Mouse (Mus musculus): ENCODE measurements around the gene Rpl12. TPM values are rescaled to one million over a fixed set of nuclear protein-coding genes. Genes with fewer than 3 reads are reported as not detected.

The Rpl12 gene
- polyA plus RNA-seq, 1 experiment = 1,122 TPM

DNA sequence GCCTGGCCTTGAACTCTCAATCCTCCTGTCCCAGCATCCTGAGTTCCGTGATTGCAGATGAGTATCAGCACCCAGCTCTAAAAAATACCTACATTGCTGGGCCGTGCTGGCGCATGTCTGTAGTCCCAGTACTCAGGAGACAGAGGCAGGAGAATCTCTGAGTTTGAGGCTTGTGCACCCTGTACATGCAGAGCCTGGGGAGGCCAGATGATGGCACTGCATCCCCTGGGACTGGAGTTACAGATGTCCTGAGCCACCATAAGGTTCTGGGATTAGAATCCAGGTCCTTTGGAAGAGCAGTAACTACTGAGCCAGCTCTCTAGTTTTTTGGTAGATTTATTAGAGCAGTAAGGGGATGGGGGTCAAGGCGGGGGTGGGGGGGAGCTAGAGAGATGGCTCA is 20.9 kb upstream of the Rpl12 start:
- no peak for DNase-seq (ENCODE audit: low spot score)

DNA sequence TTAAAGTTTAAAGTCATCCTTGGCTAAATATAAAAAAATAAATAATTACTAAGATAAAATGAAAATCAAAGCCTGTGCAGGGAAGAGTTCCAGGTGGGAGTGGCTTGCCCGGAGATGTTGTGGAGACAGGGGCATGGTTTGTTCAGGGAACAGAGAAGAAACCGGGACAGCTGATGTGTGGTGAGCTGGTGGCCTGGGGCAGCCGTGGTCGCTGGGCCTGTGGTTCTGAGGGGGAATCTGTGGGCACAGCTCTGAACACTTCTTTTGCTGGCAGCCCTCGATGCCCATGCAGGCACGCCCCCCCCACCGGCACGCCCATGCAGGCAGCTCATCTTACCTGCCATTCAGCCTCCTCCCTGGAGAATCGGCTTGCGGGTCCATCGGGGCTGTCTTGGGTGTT is 13.9 kb upstream of the Rpl12 start:
- DNase-seq (ENCODE audit: low spot score) = no peak

DNA sequence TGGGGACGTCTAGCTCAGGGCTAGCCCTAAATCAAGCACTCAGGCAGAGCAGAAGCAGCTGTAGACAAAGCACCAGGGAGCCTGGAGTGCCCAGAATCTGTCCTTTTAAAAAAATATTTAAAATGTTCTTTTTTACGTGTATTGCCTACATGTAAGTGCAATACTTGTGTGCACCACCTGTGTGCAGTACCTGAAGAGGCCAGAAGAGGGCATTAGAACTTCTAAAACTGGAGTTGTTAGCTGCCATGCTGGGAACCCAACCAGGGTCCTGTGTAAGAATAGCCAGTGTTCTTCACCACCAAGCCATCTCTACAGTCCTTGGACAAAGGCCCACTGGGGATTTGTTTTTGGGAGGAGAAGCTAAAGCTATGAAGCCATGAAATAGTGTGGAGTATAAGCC is 6.8 kb upstream of the Rpl12 start:
- no peak for DNase-seq (ENCODE audit: low spot score)

DNA sequence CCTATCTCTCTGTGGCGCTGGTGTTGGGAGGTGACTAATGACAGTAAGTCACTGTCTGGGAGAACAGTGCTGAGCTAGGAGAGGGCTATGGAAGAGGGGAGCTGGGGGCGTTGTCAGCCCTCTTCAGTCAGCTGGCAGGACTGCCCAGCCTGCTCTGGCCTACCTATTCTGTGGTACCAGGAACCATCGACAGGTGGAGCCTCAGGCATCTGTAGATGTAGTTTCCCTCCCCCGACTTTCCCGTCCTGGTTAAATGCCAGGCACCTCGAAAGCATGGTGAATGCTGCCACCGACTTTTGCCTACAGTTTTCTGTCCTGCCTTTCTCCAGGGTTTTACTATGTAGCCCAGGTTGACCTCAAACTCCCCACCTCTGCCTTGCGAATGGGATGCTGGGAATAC is 4.0 kb upstream of the Rpl12 start:
- DNase-seq (ENCODE audit: low spot score) = no peak

GRCm38 (mm10) chr2:32960273-32960672 is 1.1 kb upstream of the Rpl12 start:
- DNase-seq (ENCODE audit: low spot score) = no peak

DNA sequence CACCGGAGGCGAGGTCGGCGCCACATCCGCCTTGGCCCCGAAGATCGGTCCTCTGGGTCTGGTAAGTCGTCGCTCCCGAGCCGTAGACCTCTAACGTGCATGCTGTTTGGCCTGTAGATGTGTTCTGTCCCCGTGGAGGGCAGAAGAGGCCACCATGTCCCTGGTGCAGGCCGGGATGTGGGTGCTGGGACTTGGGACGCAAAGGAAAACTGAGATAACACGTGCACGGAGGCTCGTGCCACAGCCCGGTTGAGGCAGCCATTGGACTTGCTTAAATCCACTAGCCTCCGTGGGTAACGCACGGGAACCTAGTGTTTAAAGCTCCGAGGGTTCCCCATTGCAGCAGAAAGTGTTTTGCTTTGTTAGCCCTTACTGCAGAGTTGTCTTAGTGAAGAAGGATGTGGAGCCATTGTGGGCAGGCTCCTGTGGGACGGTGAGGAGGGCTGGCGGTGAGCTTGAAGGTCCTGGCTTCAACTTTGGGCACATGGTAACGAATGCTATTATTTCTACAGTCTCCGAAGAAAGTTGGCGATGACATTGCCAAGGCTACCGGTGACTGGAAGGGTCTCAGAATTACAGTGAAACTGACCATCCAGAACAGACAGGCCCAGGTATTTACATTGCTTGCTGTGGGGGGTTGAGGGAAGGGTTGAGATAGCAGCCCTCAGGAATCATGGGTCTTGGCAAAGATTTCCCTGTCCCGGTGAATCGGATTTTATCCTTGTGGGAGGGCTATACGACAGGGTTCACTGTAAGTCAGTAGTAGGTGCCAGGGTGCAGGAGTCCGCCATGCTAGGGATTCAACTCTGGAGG is 909 bp downstream of the Rpl12 start:
- DNase-seq (ENCODE audit: low spot score) = no peak

DNA sequence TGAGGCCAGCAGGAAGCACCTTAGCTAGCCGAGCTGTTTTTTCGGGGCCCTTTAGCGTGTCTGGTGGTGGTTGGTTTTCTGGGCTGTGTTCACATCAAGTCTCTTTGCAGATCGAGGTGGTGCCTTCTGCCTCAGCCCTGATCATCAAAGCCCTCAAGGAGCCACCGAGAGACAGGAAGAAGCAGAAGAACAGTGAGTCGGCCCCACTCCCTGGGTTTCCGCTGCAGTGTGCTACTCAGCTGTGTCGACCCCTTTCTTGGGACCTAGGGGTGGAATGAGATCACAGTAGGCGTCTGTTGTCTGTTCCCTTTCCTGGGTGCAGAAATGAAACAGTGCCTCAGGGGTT is 1.5 kb downstream of the Rpl12 start:
- no peak for DNase-seq (ENCODE audit: low spot score)

GRCm38 (mm10) chr2:32963544-32963943 is 2.2 kb downstream of the Rpl12 start:
- DNase-seq (ENCODE audit: low spot score) = no peak

DNA sequence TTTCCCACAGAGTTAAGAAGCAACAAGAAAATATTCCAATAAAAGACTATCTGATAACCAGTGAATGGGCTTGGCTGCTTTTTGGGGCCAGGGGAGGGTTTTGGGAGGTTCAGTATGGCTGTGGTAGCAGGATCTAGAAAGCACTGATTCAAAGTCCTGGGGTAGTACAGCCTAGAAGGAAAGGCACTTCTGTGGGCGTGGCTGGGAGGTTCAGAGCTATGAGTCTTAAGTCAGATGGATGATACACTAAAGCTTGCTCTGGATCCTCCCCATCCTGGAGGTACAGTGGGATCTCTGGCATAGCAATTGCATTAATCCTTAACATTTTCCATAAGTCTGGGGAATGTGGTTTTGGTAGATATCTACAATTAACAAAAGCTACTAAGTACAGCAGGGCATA is 2.6 kb downstream of the Rpl12 start:
- DNase-seq (ENCODE audit: low spot score) = no peak

GRCm38 (mm10) chr2:32964659-32965457 is 3.5 kb downstream of the Rpl12 start:
- no peak for DNase-seq (ENCODE audit: low spot score)

- DNase-seq (ENCODE audit: low spot score) = no peak
Observed at GRCm38 (mm10) chr2:32965511-32966183, 4.3 kb downstream of the Rpl12 start.

GRCm38 (mm10) chr2:32966184-32966688 is 4.9 kb downstream of the Rpl12 start:
- no peak for DNase-seq (ENCODE audit: low spot score)

GRCm38 (mm10) chr2:32966689-32967631 is 5.6 kb downstream of the Rpl12 start:
- DNase-seq (ENCODE audit: low spot score) = peak; percentile 78

- no peak for DNase-seq (ENCODE audit: low spot score)
Observed at GRCm38 (mm10) chr2:32968024-32968614, 6.8 kb downstream of the Rpl12 start.

- no peak for DNase-seq (ENCODE audit: low spot score)
Observed at GRCm38 (mm10) chr2:32969326-32969725, 8.0 kb downstream of the Rpl12 start.

- DNase-seq (ENCODE audit: low spot score) = no peak
Observed at GRCm38 (mm10) chr2:32971235-32971634, 9.9 kb downstream of the Rpl12 start.

DNA sequence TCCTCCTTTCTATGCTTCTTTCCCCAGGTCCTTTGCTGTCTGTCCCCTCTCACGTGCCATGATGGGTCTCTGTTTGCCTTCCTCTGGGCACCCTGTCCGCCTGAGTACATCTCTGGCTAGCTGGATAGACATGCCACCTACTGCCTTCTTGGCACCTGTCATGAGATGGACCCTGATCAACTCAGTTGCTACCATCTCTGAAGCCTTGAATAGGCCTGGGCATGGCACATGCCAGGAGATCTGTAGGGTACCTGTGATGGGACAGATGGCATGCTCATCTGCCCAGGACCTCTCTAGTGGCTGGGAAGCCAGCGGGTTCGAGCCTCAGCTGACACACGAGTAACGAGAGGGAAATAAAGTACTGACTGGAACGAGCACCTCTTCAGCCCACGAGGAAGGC is 12.9 kb downstream of the Rpl12 start:
- DNase-seq (ENCODE audit: low spot score) = no peak

- DNase-seq (ENCODE audit: low spot score) = no peak
Observed at GRCm38 (mm10) chr2:32977114-32977513, 15.8 kb downstream of the Rpl12 start.

DNA sequence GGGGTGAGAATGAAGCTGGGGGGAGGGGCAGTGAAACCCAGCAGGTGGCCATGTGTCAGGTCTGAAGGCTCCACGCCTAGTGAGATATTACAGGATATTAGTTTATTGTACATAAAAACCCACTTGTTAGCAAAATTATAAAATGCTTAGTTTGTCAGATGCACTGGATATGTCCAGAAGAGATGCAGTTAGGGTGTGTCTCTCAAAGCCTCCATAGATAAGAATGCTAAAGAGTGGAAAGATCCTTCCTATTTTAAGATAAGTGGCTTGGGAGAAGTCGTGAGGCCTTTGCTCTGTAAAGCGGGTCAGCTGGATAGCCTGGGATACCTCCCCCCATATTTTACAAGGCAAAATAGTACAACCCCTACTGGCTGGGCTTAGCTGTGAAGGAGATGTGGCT is 17.3 kb downstream of the Rpl12 start:
- no peak for DNase-seq (ENCODE audit: low spot score)

GRCm38 (mm10) chr2:32979675-32980074 is 18.3 kb downstream of the Rpl12 start:
- no peak for DNase-seq (ENCODE audit: low spot score)

- DNase-seq (ENCODE audit: low spot score) = no peak
Observed at GRCm38 (mm10) chr2:32981281-32981680, 19.9 kb downstream of the Rpl12 start.
